Mouse (Mus musculus): ENCODE data around the gene Lrrc49.
A peak's percentile ranks its signal among the peaks of the same experiment; 100 is the strongest.

The Lrrc49 gene

GRCm38 (mm10) chr9:60674780-60675179 is 13.2 kb downstream of the Lrrc49 start:
- peak; percentile 39 for DNase-seq (ENCODE audit: low spot score)

GRCm38 (mm10) chr9:60672568-60672967 is 15.4 kb downstream of the Lrrc49 start:
- no peak for DNase-seq (ENCODE audit: low spot score)

- DNase-seq (ENCODE audit: low spot score) = no peak
These were observed 19.1 kb downstream of the Lrrc49 start for GRCm38 (mm10) chr9:60668886-60669285.

GRCm38 (mm10) chr9:60665535-60665934 is 22.4 kb downstream of the Lrrc49 start:
- DNase-seq (ENCODE audit: low spot score) = no peak

- no peak for DNase-seq (ENCODE audit: low spot score)
These were observed 23.1 kb downstream of the Lrrc49 start for GRCm38 (mm10) chr9:60664866-60665265.

GRCm38 (mm10) chr9:60664385-60664784 is 23.6 kb downstream of the Lrrc49 start:
- DNase-seq (ENCODE audit: low spot score) = no peak

GRCm38 (mm10) chr9:60662936-60663335 is 25.0 kb downstream of the Lrrc49 start:
- DNase-seq (ENCODE audit: low spot score) = no peak

- DNase-seq (ENCODE audit: low spot score) = no peak
These were observed 34.4 kb downstream of the Lrrc49 start for GRCm38 (mm10) chr9:60653582-60653981.

- peak; percentile 44 for DNase-seq (ENCODE audit: low spot score)
These were observed 34.8 kb downstream of the Lrrc49 start for GRCm38 (mm10) chr9:60653137-60653536.

- no peak for DNase-seq (ENCODE audit: low spot score)
These were observed 37.7 kb downstream of the Lrrc49 start for GRCm38 (mm10) chr9:60650277-60650676.

GRCm38 (mm10) chr9:60648981-60649975 is 38.7 kb downstream of the Lrrc49 start:
- DNase-seq (ENCODE audit: low spot score) = peak; percentile 82

GRCm38 (mm10) chr9:60633601-60634000 is 54.4 kb downstream of the Lrrc49 start:
- peak; percentile 57 for DNase-seq (ENCODE audit: low spot score)

GRCm38 (mm10) chr9:60626311-60626791 is 61.6 kb downstream of the Lrrc49 start:
- DNase-seq (ENCODE audit: low spot score) = peak; percentile 57

GRCm38 (mm10) chr9:60625895-60626294 is 62.1 kb downstream of the Lrrc49 start:
- peak; percentile 73 for DNase-seq (ENCODE audit: low spot score)

GRCm38 (mm10) chr9:60616946-60617345 is 71.0 kb downstream of the Lrrc49 start:
- no peak for DNase-seq (ENCODE audit: low spot score)

- DNase-seq (ENCODE audit: low spot score) = no peak
These were observed 71.6 kb downstream of the Lrrc49 start for GRCm38 (mm10) chr9:60616359-60616758.

- DNase-seq (ENCODE audit: low spot score) = no peak
These were observed 75.7 kb downstream of the Lrrc49 start for GRCm38 (mm10) chr9:60612260-60612659.

- no peak for DNase-seq (ENCODE audit: low spot score)
These were observed 77.8 kb downstream of the Lrrc49 start for GRCm38 (mm10) chr9:60610194-60610593.

GRCm38 (mm10) chr9:60608857-60609256 is 79.1 kb downstream of the Lrrc49 start:
- DNase-seq (ENCODE audit: low spot score) = no peak

- no peak for DNase-seq (ENCODE audit: low spot score)
These were observed 79.9 kb downstream of the Lrrc49 start for GRCm38 (mm10) chr9:60608086-60608485.

GRCm38 (mm10) chr9:60604971-60605370 is 83.0 kb downstream of the Lrrc49 start:
- peak; percentile 57 for DNase-seq (ENCODE audit: low spot score)

GRCm38 (mm10) chr9:60601936-60602335 is 86.0 kb downstream of the Lrrc49 start:
- DNase-seq (ENCODE audit: low spot score) = no peak

GRCm38 (mm10) chr9:60600273-60600672 is 87.7 kb downstream of the Lrrc49 start:
- DNase-seq (ENCODE audit: low spot score) = no peak
